Mouse (Mus musculus): ENCODE results near the gene Meiob.

DNA sequence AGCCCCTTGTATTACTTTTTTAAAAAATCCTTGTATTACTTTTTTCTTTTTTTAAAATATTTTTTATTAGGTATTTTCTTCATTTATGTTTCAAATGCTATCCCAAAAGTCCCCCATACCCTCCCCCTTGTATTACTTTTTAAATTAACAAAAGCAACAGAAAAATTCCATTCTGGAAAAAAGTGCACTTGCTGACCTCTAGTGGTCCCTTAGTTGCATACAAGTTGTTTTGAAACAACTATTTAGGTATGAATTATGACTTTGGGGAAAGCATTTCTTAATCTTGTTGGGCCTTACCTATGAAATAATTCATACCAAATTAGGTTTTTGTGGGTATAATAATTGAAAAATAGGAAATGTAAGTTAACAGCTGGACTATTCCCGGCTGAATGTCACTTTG lies 13.4 kb downstream of the Meiob start:
- no peak for TF ChIP-seq CTCF (IDR thresholded peaks at IDR 0.05; ENCODE audit: borderline replicate concordance, insufficient read depth, low read depth, low read length)
- TF ChIP-seq POLR2A (IDR thresholded peaks at IDR 0.05; ENCODE audit: borderline replicate concordance, insufficient read depth, low read length) = no peak
